Mouse (Mus musculus) heart, embryonic 11.5 days (tissue): ENCODE measurements around the gene Rnf20. TPM values are rescaled to one million over a fixed set of nuclear protein-coding genes. Genes with fewer than 3 reads are reported as not detected.

ENCODE experiments used
- ATAC-seq: fragments of 200-750 bp; cut with Nextera tagmentation; replicated peaks from 2 replicates; pipeline ENCODE4 v1.8.0; 2017; ENCODE audit warnings: moderate library complexity; ENCODE audit not compliant: insufficient number of reproducible peaks, low FRiP score, low TSS enrichment
- H3K27ac ChIP-seq: fragments of 300-500 bp; sonication (generic); 2 replicates; pipeline ENCODE4 v1.5.1; 2014; ENCODE audit warnings: mild to moderate bottlenecking, low read depth, low read length
- H3K27me3 ChIP-seq: fragments of 300-500 bp; sonication (generic); 2 replicates; pipeline ENCODE4 v1.6.1; 2014; ENCODE audit warnings: mild to moderate bottlenecking, low read length, mixed read lengths; ENCODE audit not compliant: control insufficient read depth, insufficient read depth
- H3K36me3 ChIP-seq: fragments of 300-500 bp; sonication (generic); 2 replicates; pipeline ENCODE4 v1.6.1; 2014; ENCODE audit warnings: mild to moderate bottlenecking, low read length, moderate library complexity, mixed read lengths; ENCODE audit not compliant: control insufficient read depth, insufficient read depth
- H3K4me1 ChIP-seq: fragments of 300-500 bp; sonication (generic); 2 replicates; pipeline ENCODE4 v1.6.1; 2014; ENCODE audit warnings: low read length; ENCODE audit not compliant: control insufficient read depth, insufficient read depth
- H3K4me2 ChIP-seq: fragments of 300-500 bp; sonication (generic); 2 replicates; pipeline ENCODE4 v1.6.1; 2014; ENCODE audit warnings: mild to moderate bottlenecking, moderate library complexity
- H3K4me3 ChIP-seq: fragments of 300-500 bp; sonication (generic); 2 replicates; pipeline ENCODE4 v1.5.1; 2014; ENCODE audit warnings: low read depth, low read length
- H3K9ac ChIP-seq: fragments of 300-500 bp; sonication (generic); 2 replicates; pipeline ENCODE4 v1.6.1; 2014; ENCODE audit warnings: mild to moderate bottlenecking, low read depth, low read length, moderate library complexity
- H3K9me3 ChIP-seq: fragments of 300-500 bp; sonication (generic); replicated peaks from 2 replicates; pipeline ENCODE4 v1.6.1; 2016; ENCODE audit warnings: low read length; ENCODE audit not compliant: control insufficient read depth
- WGBS: fragments of 180-500 bp; shearing (Covaris S2); extraction: QIAGEN DNeasy Blood & Tissue Kit; methylation state at CpG from one replicate; pipeline ENCODE4 v1.1.7; 2014; ENCODE audit not compliant: insufficient replicate concordance; 5-methylcytosine and 5-hydroxymethylcytosine counted together
- polyA plus RNA-seq: library from polyadenylated mRNA; unstranded; fragments of >200 nt; fragmentation: Nextera tagmentation; extraction: Ambion mirVana; gene quantifications from 2 replicates; pipeline ENCODE4 v1.2.1, GENCODE M21; 2014

The Rnf20 gene
- polyA plus RNA-seq, result 35.3 and 35.8 TPM in 2 replicates

DNA sequence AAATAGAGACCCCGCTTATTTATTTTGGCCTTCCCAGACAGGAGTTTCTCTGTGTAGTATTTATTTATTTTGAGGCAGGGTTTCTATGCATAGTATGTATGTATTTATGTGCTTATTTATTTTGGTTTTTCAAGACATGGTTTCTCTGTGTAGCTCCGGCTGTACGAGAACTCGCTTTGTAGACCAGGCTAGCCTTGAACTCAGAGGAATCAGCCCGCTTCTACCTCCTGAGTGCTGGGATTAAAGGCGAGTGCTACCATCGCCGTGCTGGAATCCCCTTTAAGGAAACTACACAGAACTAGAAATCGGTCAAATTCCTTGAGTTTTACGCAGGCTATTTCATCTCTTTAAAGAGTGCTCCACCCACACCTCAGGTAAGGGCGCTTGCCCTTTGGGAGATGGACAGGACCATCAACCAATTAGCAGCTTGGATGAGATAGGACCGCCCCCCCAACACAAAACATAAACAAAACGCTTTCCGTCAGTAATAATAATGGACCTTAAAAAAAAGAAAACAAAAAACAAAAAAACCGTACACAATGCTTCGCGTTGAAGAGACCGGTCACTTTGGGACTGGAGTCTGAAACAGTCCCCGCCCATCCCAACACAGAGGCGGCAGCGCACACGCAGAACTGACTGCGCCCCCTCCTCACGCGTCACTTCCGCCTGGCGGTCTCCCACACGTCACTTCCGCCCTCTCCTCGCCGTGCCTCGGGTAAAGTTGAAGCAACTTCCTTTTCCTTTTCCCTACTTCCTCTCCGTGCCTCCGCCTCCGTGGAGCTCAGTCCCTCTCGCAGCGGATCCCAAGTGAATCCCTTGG lies at the start of gene Rnf20:
Rnf20 (plus strand) TSS at position 688 of the 820 bp plus-strand sequence.
- peak within 1 kb of the TSS; percentile 88 for H3K27ac ChIP-seq
- H3K9me3 ChIP-seq, result no peaks in the 10 kb centered on the region
- H3K36me3 ChIP-seq, result peaks cover 6% of the 10 kb centered on the region
- peak; percentile 97 for ATAC-seq
- H3K4me3 ChIP-seq, result peak within 1 kb of the TSS; percentile 95
- peak within 1 kb of the TSS; percentile 90 for H3K9ac ChIP-seq
- H3K4me2 ChIP-seq, result peak within 1 kb of the TSS; percentile 63
- WGBS, result 4% methylated on average over 37 of the region's 37 CpGs
- no peaks in the 10 kb centered on the region; the same call in 1 of the 2 replicates for H3K4me1 ChIP-seq
- no peaks in the 10 kb centered on the region for H3K27me3 ChIP-seq

DNA sequence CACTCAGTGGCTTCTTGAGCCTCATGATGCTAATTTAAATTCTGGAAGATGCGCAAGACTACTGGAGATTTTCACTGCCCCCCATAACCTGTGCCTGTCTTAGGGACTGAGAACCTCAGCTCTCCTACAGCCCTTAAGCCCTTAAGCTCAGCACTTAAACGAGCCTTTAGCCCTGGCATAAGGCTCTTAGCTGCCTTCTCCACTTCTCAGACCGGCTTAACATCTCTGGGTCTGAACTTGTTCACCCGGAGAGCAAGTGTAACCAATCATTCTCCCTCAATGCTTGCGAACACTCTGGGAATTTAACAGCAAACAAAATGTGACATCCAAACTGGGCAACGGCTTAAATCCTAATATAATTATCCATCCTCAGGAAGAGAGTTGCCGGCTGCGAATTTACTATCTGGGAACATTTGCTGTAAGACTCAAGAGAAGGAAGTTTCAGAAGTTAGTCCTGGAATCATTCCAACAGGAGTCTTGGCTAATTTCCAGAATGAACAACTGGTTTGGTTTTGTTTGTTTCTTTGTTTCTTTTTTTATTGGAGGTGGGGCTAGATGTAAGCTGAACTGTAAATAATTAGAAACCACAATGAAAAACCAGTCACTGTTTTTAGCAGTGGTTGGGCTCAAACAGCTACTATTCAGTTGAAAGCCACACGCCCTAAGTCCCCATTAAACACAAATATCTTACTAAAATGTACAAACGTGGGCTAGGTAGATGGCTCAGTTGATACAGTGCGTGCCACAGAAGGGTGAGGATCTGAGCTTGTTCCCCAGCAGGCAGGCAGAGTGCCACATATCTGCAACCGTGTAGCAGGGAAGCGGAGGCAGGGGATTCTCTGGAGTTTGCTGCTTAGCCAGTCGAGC lies 47.6 kb upstream of the Rnf20 start:
- Histone ChIP-seq H3K4me2 (no peak overlapping the region), H3K4me3 (no peak overlapping the region), H3K9ac (no peak overlapping the region), H3K4me1 (no peaks in the 10 kb centered on the region; the same call in 1 of the 2 replicates), H3K9me3 (no peaks in the 10 kb centered on the region), H3K27ac (peak overlapping the region; percentile 41; the same call in 1 of the 2 replicates), H3K27me3 (no peaks in the 10 kb centered on the region), H3K36me3 (peaks cover 4% of the 10 kb centered on the region)
- 0 out of 2 replicates have a peak, but pooled peaks have one; percentile 26 for ATAC-seq
- WGBS, result 56% methylated on average over 14 of the region's 14 CpGs

DNA sequence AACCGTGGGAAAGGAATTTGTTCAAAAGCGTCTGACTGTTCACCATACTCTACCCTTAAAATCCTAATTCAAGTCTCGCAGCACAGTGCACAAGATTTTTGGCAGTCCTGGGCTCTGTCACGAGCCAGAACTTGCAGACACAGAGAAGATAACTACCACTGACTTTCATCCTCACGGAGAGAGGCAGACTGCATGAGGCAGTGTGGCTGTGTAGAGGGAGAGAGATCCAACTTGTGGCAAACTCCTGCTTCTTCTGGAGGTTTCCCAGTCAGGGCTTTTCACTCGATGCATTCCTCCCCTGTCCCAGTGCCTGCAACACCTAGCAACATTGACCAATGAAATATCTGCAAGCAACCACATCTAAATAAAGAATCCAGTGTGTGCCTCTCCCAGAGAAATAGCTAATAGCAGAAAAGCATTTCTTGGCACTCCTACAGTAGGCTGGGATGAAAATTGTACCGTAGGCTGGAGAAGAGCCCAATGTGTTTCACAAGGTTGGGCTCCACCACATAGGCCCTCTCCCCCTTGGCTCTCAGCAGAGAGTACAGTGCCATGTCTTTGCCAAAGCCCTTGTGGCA lies 46.2 kb upstream of the Rnf20 start:
- WGBS, result 69% methylated on average over 7 of the region's 7 CpGs
- no peaks in the 10 kb centered on the region for H3K9me3 ChIP-seq
- no peak overlapping the region for H3K27ac ChIP-seq
- no peaks in the 10 kb centered on the region for H3K27me3 ChIP-seq
- H3K4me1 ChIP-seq, result no peaks in the 10 kb centered on the region; the same call in 1 of the 2 replicates
- peaks cover 4% of the 10 kb centered on the region for H3K36me3 ChIP-seq
- no peak overlapping the region for H3K4me2 ChIP-seq
- no peak overlapping the region for H3K9ac ChIP-seq
- ATAC-seq, result no peak
- H3K4me3 ChIP-seq, result no peak overlapping the region

DNA sequence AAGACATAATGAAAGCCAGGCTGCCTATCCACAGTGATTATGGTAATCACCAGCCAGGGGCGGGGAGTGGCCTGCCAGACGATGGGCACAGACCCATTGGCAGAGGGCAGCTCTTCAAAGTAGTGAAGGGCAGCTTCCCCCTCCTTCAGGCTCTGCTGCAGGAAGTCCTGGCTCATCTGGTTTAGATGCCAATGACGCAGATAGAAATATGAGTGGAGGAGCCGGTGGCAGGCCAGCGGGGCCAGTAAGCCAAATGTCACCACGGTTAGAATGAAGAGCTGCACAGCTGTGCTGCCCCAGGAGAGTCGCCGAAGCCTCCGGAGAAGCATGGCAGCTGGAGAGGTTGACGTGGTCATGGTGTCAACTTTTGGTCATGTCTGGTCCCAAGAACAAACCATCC lies 45.0 kb upstream of the Rnf20 start:
- H3K27me3 ChIP-seq, result no peaks in the 10 kb centered on the region
- 89% methylated on average over 10 of the region's 10 CpGs for WGBS
- no peaks in the 10 kb centered on the region; the same call in 1 of the 2 replicates for H3K4me1 ChIP-seq
- H3K36me3 ChIP-seq, result peaks cover 4% of the 10 kb centered on the region
- no peak overlapping the region for H3K27ac ChIP-seq
- no peak overlapping the region for H3K9ac ChIP-seq
- H3K9me3 ChIP-seq, result no peaks in the 10 kb centered on the region
- no peak overlapping the region for H3K4me2 ChIP-seq
- ATAC-seq, result no peak
- H3K4me3 ChIP-seq, result no peak overlapping the region

DNA sequence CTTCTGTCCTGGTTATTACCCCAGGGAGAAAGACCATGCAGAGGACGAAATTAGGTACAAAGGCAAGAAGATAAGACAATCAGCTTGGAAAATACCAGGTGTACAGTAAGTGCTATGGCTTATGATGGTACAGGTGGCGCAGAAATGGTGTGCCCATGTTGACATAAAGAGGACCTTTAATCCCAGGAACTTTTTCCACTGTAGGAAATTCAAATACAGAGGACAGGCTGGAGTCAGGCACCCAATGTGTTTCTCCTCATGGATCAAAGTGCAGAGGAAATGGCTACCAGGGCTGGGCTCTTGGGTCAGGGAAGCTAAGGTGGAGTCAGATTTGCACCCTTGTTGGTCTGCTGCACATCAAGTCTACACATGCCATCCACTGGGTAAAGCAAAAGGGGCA lies 41.7 kb upstream of the Rnf20 start:
- no peak for ATAC-seq
- Histone ChIP-seq H3K4me1 (no peaks in the 10 kb centered on the region), H3K27me3 (no peaks in the 10 kb centered on the region), H3K9me3 (no peaks in the 10 kb centered on the region), H3K9ac (no peak overlapping the region), H3K4me3 (no peak overlapping the region), H3K27ac (no peak overlapping the region), H3K4me2 (no peak overlapping the region), H3K36me3 (peaks cover 4% of the 10 kb centered on the region)
- 75% methylated on average over 2 of the region's 2 CpGs for WGBS

DNA sequence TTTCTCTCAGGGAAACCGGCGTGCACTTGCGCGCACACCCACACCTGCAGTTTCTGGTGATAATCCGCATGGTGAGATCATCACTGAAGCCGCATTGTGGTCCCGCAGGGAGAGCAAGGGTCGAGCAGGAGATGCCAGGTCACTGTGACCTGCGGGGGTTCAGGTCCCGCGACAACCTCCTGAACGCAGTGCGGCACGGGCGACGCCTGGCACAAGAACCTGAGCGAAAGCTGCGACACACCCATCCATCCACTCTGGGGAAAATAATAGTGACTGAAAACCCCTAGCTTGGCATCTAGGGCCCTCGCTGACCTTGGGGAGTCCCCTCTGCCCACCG lies 35.0 kb upstream of the Rnf20 start:
- Histone ChIP-seq H3K27me3 (no peaks in the 10 kb centered on the region), H3K27ac (peak overlapping the region; percentile 89), H3K9me3 (no peaks in the 10 kb centered on the region), H3K9ac (peak overlapping the region; percentile 88), H3K4me1 (no peaks in the 10 kb centered on the region), H3K4me2 (peak overlapping the region; percentile 72), H3K4me3 (peak overlapping the region; percentile 84), H3K36me3 (no peaks in the 10 kb centered on the region)
- ATAC-seq, result peak; percentile 68
- under 1% methylated on average over 20 of the region's 20 CpGs for WGBS

DNA sequence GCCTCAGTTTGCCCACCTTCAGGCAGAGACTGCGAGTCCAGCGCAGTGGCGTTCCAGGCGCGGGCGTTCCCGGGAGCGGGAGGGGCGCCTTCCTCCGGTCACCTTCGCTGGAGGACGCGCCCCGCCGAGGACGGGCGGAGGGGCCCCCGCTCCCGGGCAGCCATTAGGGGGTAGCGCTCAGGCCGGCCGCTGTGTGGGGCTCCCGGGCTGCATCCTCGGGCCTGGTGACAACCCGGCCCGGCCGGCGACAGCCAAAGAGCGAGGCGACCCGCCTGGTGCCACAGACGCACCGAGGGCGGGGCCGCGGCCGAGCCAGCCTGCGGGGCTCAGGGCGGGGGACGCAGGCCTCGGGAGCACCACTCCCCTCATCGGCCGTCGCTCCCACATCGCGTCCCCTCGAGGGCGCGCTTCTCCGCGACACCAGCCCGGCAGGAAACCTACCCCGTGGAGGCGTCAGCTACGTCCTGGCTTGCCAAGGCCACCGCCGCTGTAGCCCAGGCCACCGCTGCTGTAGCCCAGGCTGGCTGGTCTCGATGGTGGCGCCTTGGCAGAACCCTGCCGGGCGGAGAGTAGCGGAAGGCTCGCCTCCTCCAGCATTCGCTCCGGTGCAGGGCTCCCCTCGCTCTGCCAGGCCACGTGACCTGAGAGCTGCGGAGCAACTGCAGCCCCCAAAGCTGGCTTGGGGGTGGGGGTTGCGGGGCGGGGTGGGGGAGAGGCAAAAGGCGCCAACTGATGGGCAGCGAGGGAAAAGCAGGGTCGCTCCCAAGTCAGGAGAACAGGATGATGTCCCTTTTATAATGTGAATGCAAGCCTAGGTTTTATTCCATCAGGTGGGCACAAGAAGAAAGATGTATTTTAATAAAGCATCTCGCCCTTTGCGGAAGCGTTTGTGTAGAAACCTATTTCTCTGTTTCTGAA lies 34.4 kb upstream of the Rnf20 start, which contains the start of gene Tmem246:
Tmem246 (minus strand) TSS at position 694 of the 918 bp plus-strand sequence.
- Histone ChIP-seq H3K9me3 (no peaks in the 10 kb centered on the region), H3K27ac (peak within 1 kb of the TSS; percentile 89), H3K4me2 (peak within 1 kb of the TSS; percentile 72), H3K4me1 (no peaks in the 10 kb centered on the region), H3K36me3 (no peaks in the 10 kb centered on the region), H3K4me3 (peak within 1 kb of the TSS; percentile 84), H3K27me3 (no peaks in the 10 kb centered on the region), H3K9ac (peak within 1 kb of the TSS; percentile 88)
- peak; percentile 86 for ATAC-seq
- WGBS, result under 1% methylated on average over 64 of the region's 77 CpGs
